Mouse (Mus musculus): ENCODE measurements around the gene Aftph. TPM values are rescaled to one million over a fixed set of nuclear protein-coding genes. Genes with fewer than 3 reads are reported as not detected.

Aftph gene
- polyA plus RNA-seq (2015; fragmentation: Nextera tagmentation; extraction: Ambion mirVana): 22.7 and 24.2 TPM in 2 replicates

- ATAC-seq (ENCODE audit: insufficient number of reproducible peaks, low FRiP score, low TSS enrichment, low read depth): peak; percentile 99
- peak within 1 kb of the TSS; percentile 99 for H3K4me3 ChIP-seq (replicated peaks)
- H3K4me1 ChIP-seq: no peaks in the 10 kb centered on the region
- WGBS: under 1% methylated on average over 64 of the region's 81 CpGs
- H3K27ac ChIP-seq (replicated peaks): peak within 1 kb of the TSS; percentile 95
- H3K27me3 ChIP-seq: no peaks in the 10 kb centered on the region
- peak within 1 kb of the TSS; percentile 83 for H3K9ac ChIP-seq
- no peaks in the 10 kb centered on the region for H3K9me3 ChIP-seq (replicated peaks)
- no peaks in the 10 kb centered on the region for H3K36me3 ChIP-seq
- H3K4me2 ChIP-seq (replicated peaks): peak within 1 kb of the TSS; percentile 85
Measured at GRCm38 (mm10) chr11:20741201-20742100, at the start of gene Aftph. Aftph (minus strand) TSS chr11:20741589.

GRCm38 (mm10) chr11:20789015-20789414 lies 47.6 kb upstream of the Aftph start:
- Histone ChIP-seq H3K4me3 (replicated peaks) (no peak overlapping the region), H3K9ac (no peak overlapping the region), H3K27me3 (no peaks in the 10 kb centered on the region), H3K4me2 (replicated peaks) (no peak overlapping the region), H3K4me1 (no peaks in the 10 kb centered on the region), H3K27ac (replicated peaks) (no peak overlapping the region), H3K9me3 (replicated peaks) (no peaks in the 10 kb centered on the region), H3K36me3 (no peaks in the 10 kb centered on the region)
- no peak for ATAC-seq (ENCODE audit: insufficient number of reproducible peaks, low FRiP score, low TSS enrichment, low read depth)
- WGBS: 53% methylated on average over 1 of the region's 1 CpGs

GRCm38 (mm10) chr11:20788070-20788469 lies 46.7 kb upstream of the Aftph start:
- no peak for ATAC-seq (ENCODE audit: insufficient number of reproducible peaks, low FRiP score, low TSS enrichment, low read depth)
- Histone ChIP-seq H3K36me3 (no peaks in the 10 kb centered on the region), H3K9me3 (replicated peaks) (no peaks in the 10 kb centered on the region), H3K27ac (replicated peaks) (no peak overlapping the region), H3K4me3 (replicated peaks) (no peak overlapping the region), H3K4me1 (no peaks in the 10 kb centered on the region), H3K27me3 (no peaks in the 10 kb centered on the region), H3K4me2 (replicated peaks) (no peak overlapping the region), H3K9ac (no peak overlapping the region)
- WGBS: 59% methylated on average over 3 of the region's 3 CpGs

- ATAC-seq (ENCODE audit: insufficient number of reproducible peaks, low FRiP score, low TSS enrichment, low read depth): no peak
- no peaks in the 10 kb centered on the region for H3K27me3 ChIP-seq
- no peaks in the 10 kb centered on the region for H3K36me3 ChIP-seq
- no peaks in the 10 kb centered on the region for H3K9me3 ChIP-seq (replicated peaks)
- no peak overlapping the region for H3K27ac ChIP-seq (replicated peaks)
- no peak overlapping the region for H3K4me2 ChIP-seq (replicated peaks)
- WGBS: 74% methylated on average over 2 of the region's 2 CpGs
- H3K4me3 ChIP-seq (replicated peaks): no peak overlapping the region
- no peaks in the 10 kb centered on the region for H3K4me1 ChIP-seq
- H3K9ac ChIP-seq: no peak overlapping the region
Measured at GRCm38 (mm10) chr11:20786191-20786590, 44.8 kb upstream of the Aftph start.

GRCm38 (mm10) chr11:20785186-20785585 lies 43.8 kb upstream of the Aftph start:
- no peaks in the 10 kb centered on the region for H3K27me3 ChIP-seq
- H3K4me3 ChIP-seq (replicated peaks): no peak overlapping the region
- H3K27ac ChIP-seq (replicated peaks): no peak overlapping the region
- H3K4me1 ChIP-seq: no peaks in the 10 kb centered on the region
- no peak for ATAC-seq (ENCODE audit: insufficient number of reproducible peaks, low FRiP score, low TSS enrichment, low read depth)
- no peak overlapping the region for H3K4me2 ChIP-seq (replicated peaks)
- H3K9ac ChIP-seq: no peak overlapping the region
- no peaks in the 10 kb centered on the region for H3K9me3 ChIP-seq (replicated peaks)
- WGBS: 86% methylated on average over 1 of the region's 1 CpGs
- no peaks in the 10 kb centered on the region for H3K36me3 ChIP-seq

- no peak overlapping the region for H3K4me2 ChIP-seq (replicated peaks)
Measured at GRCm38 (mm10) chr11:20784776-20785175, 43.4 kb upstream of the Aftph start.

GRCm38 (mm10) chr11:20783467-20783866 lies 42.1 kb upstream of the Aftph start:
- no peaks in the 10 kb centered on the region for H3K36me3 ChIP-seq
- ATAC-seq (ENCODE audit: insufficient number of reproducible peaks, low FRiP score, low TSS enrichment, low read depth): no peak
- no peak overlapping the region for H3K4me2 ChIP-seq (replicated peaks)
- no peak overlapping the region for H3K27ac ChIP-seq (replicated peaks)
- WGBS: 90% methylated on average over 1 of the region's 1 CpGs
- no peaks in the 10 kb centered on the region for H3K4me1 ChIP-seq
- no peak overlapping the region for H3K9ac ChIP-seq
- H3K9me3 ChIP-seq (replicated peaks): no peaks in the 10 kb centered on the region
- H3K27me3 ChIP-seq: no peaks in the 10 kb centered on the region
- no peak overlapping the region for H3K4me3 ChIP-seq (replicated peaks)

More at GRCm38 (mm10) chr11:20784776-20785175, 43.4 kb upstream of the Aftph start:
- no peak for ATAC-seq (ENCODE audit: insufficient number of reproducible peaks, low FRiP score, low TSS enrichment, low read depth)
- H3K36me3 ChIP-seq: no peaks in the 10 kb centered on the region
- no peaks in the 10 kb centered on the region for H3K4me1 ChIP-seq
- no peak overlapping the region for H3K9ac ChIP-seq
- H3K4me3 ChIP-seq (replicated peaks): no peak overlapping the region
- H3K27ac ChIP-seq (replicated peaks): no peak overlapping the region
- 80% methylated on average over 6 of the region's 6 CpGs for WGBS
- H3K9me3 ChIP-seq (replicated peaks): no peaks in the 10 kb centered on the region
- H3K27me3 ChIP-seq: no peaks in the 10 kb centered on the region

- Histone ChIP-seq H3K4me1 (no peaks in the 10 kb centered on the region), H3K9ac (no peak overlapping the region), H3K36me3 (no peaks in the 10 kb centered on the region), H3K4me3 (replicated peaks) (no peak overlapping the region), H3K4me2 (replicated peaks) (no peak overlapping the region), H3K27ac (replicated peaks) (no peak overlapping the region), H3K27me3 (no peaks in the 10 kb centered on the region), H3K9me3 (replicated peaks) (no peaks in the 10 kb centered on the region)
- ATAC-seq (ENCODE audit: insufficient number of reproducible peaks, low FRiP score, low TSS enrichment, low read depth): no peak
- 56% methylated on average over 2 of the region's 2 CpGs for WGBS
Measured at GRCm38 (mm10) chr11:20782620-20783019, 41.2 kb upstream of the Aftph start.

- Histone ChIP-seq H3K36me3 (no peaks in the 10 kb centered on the region), H3K4me2 (replicated peaks) (no peak overlapping the region), H3K27me3 (no peaks in the 10 kb centered on the region), H3K9me3 (replicated peaks) (0 out of 2 replicates have a peak, but pooled peaks cover 3% of the 10 kb centered on the region), H3K9ac (no peak overlapping the region), H3K4me3 (replicated peaks) (no peak overlapping the region), H3K4me1 (no peaks in the 10 kb centered on the region), H3K27ac (replicated peaks) (no peak overlapping the region)
- no peak for ATAC-seq (ENCODE audit: insufficient number of reproducible peaks, low FRiP score, low TSS enrichment, low read depth)
- WGBS: 76% methylated on average over 4 of the region's 4 CpGs
Measured at GRCm38 (mm10) chr11:20780312-20780711, 38.9 kb upstream of the Aftph start.

- Histone ChIP-seq H3K27me3 (no peaks in the 10 kb centered on the region), H3K4me2 (replicated peaks) (no peak overlapping the region), H3K9ac (no peak overlapping the region), H3K36me3 (no peaks in the 10 kb centered on the region), H3K9me3 (replicated peaks) (0 out of 2 replicates have a peak, but pooled peaks cover 3% of the 10 kb centered on the region), H3K4me1 (no peaks in the 10 kb centered on the region), H3K27ac (replicated peaks) (no peak overlapping the region), H3K4me3 (replicated peaks) (no peak overlapping the region)
- ATAC-seq (ENCODE audit: insufficient number of reproducible peaks, low FRiP score, low TSS enrichment, low read depth): no peak
- 78% methylated on average over 3 of the region's 3 CpGs for WGBS
Measured at GRCm38 (mm10) chr11:20778861-20779563, 37.6 kb upstream of the Aftph start.

- WGBS: 70% methylated on average over 1 of the region's 1 CpGs
- no peaks in the 10 kb centered on the region for H3K36me3 ChIP-seq
- H3K27me3 ChIP-seq: no peaks in the 10 kb centered on the region
- 0 out of 2 replicates have a peak, but pooled peaks cover 3% of the 10 kb centered on the region for H3K9me3 ChIP-seq (replicated peaks)
- H3K27ac ChIP-seq (replicated peaks): no peak overlapping the region
- no peaks in the 10 kb centered on the region for H3K4me1 ChIP-seq
- no peak overlapping the region for H3K9ac ChIP-seq
- no peak for ATAC-seq (ENCODE audit: insufficient number of reproducible peaks, low FRiP score, low TSS enrichment, low read depth)
- no peak overlapping the region for H3K4me2 ChIP-seq (replicated peaks)
- no peak overlapping the region for H3K4me3 ChIP-seq (replicated peaks)
Measured at GRCm38 (mm10) chr11:20778298-20778697, 36.9 kb upstream of the Aftph start.

Data from embryonic facial prominence, embryonic 15.5 days (tissue).